In genomic region chr3:153831014-153831872, GRCm38 (mm10) we compare ENCODE assay signal across 7 mouse cellular contexts. TPM values are rescaled to one million over a fixed set of nuclear protein-coding genes. Genes with fewer than 3 reads are reported as not detected.
A peak's percentile ranks its signal among the peaks of the same experiment; 100 is the strongest.
DNase-seq lines count a peak whose midpoint lies in the region; ATAC-seq and TF ChIP-seq lines count a peak whose summit lies in the region.

No protein-coding gene starts in this region.

- no peaks in the 10 kb centered on the region for H3K27me3 ChIP-seq in lung, postnatal 0 days (replicated peaks; ENCODE audit: insufficient read depth, low read length)
- H3K27me3 ChIP-seq in heart, embryonic 15.5 days, result no peaks in the 10 kb centered on the region; the same call in 1 of the 2 replicates
- no peaks in the 10 kb centered on the region for H3K27me3 ChIP-seq in liver, embryonic 16.5 days (ENCODE audit: control insufficient read depth, insufficient read depth, low read depth, low read length)

- peak; percentile 37; the same call in 1 of the 2 replicates for ATAC-seq in lung, postnatal 0 days
- ATAC-seq in heart, embryonic 15.5 days (replicated peaks; ENCODE audit: insufficient number of reproducible peaks, insufficient read depth, low FRiP score, low read depth), result peak; percentile 68
- peak; percentile 80 for ATAC-seq in liver, embryonic 16.5 days (ENCODE audit: low read depth)

- WGBS in lung, postnatal 0 days, result 73% methylated on average over 11 of the region's 11 CpGs
- WGBS in heart, embryonic 15.5 days, result 73% methylated on average over 11 of the region's 11 CpGs
- WGBS in liver, embryonic 16.5 days (ENCODE audit: insufficient replicate concordance), result 39% methylated on average over 11 of the region's 11 CpGs

- H3K9me3 ChIP-seq in lung, postnatal 0 days (ENCODE audit: low read length), result no peaks in the 10 kb centered on the region
- no peaks in the 10 kb centered on the region for H3K9me3 ChIP-seq in heart, embryonic 15.5 days (replicated peaks)
- no peaks in the 10 kb centered on the region for H3K9me3 ChIP-seq in liver, embryonic 16.5 days (replicated peaks; ENCODE audit: control insufficient read depth, low read length)

- no peak overlapping the region for H3K4me3 ChIP-seq in lung, postnatal 0 days (ENCODE audit: low read depth, low read length)
- H3K4me3 ChIP-seq in heart, embryonic 15.5 days, result no peak overlapping the region
- no peak overlapping the region for H3K4me3 ChIP-seq in liver, embryonic 16.5 days (ENCODE audit: low read depth, low read length)

- no peak overlapping the region for H3K9ac ChIP-seq in lung, postnatal 0 days (replicated peaks; ENCODE audit: low read depth)
- H3K9ac ChIP-seq in heart, embryonic 15.5 days, result no peak overlapping the region
- H3K9ac ChIP-seq in liver, embryonic 16.5 days (ENCODE audit: low read depth, low read length), result peak overlapping the region; percentile 54

- H3K4me2 ChIP-seq in lung, postnatal 0 days (replicated peaks; ENCODE audit: low read depth, low read length), result no peak overlapping the region
- H3K4me2 ChIP-seq in heart, embryonic 15.5 days, result no peak overlapping the region
- H3K4me2 ChIP-seq in liver, embryonic 16.5 days (ENCODE audit: low read depth, low read length), result peak overlapping the region; percentile 36

- H3K27ac ChIP-seq in lung, postnatal 0 days (ENCODE audit: low read length), result no peak overlapping the region
- no peak overlapping the region for H3K27ac ChIP-seq in heart, embryonic 15.5 days
- H3K27ac ChIP-seq in liver, embryonic 16.5 days (ENCODE audit: low read length), result peak overlapping the region; percentile 85

- DNase-seq in lung, postnatal 0 days (ENCODE audit: low spot score), result no peak
- no peak for DNase-seq in lung, postnatal 14 days
- DNase-seq in cerebellum, adult 9-11 months, result peak; percentile 94
- peak; percentile 69 for DNase-seq in thymus, postnatal 4 days
- no peak for DNase-seq in urinary bladder, postnatal 25 days (ENCODE audit: low spot score)

- no peaks in the 10 kb centered on the region for H3K4me1 ChIP-seq in lung, postnatal 0 days (ENCODE audit: insufficient read depth, low read depth, low read length)
- no peaks in the 10 kb centered on the region for H3K4me1 ChIP-seq in heart, embryonic 15.5 days (replicated peaks)
- peaks cover 45% of the 10 kb centered on the region for H3K4me1 ChIP-seq in liver, embryonic 16.5 days (ENCODE audit: control insufficient read depth, low read depth, low read length)

- H3K36me3 ChIP-seq in lung, postnatal 0 days (ENCODE audit: insufficient read depth, low read length), result no peaks in the 10 kb centered on the region
- H3K36me3 ChIP-seq in heart, embryonic 15.5 days, result no peaks in the 10 kb centered on the region
- H3K36me3 ChIP-seq in liver, embryonic 16.5 days (ENCODE audit: control insufficient read depth, insufficient read depth), result no peaks in the 10 kb centered on the region

- no peak for TF ChIP-seq EP300 in lung, postnatal 0 days (IDR thresholded peaks at IDR 0.05)

- peak; percentile 67 for TF ChIP-seq CTCF in lung, postnatal 0 days (IDR thresholded peaks at IDR 0.05)

RNA-seq across cellular contexts. Expression of gene Asb17, which starts 12.8 kb away (rescaled TPM):
- polyA plus RNA-seq in lung, postnatal 0 days (2015; fragmentation: Nextera tagmentation; extraction: Ambion mirVana), result not detected in 2 replicates
- 0.11 and 0.15 TPM in 2 replicates for polyA plus RNA-seq in heart, embryonic 15.5 days (2015; fragmentation: Nextera tagmentation; extraction: Ambion mirVana)
- 2.2 and 2.4 TPM in 2 replicates for polyA plus RNA-seq in liver, embryonic 16.5 days (2015; fragmentation: Nextera tagmentation; extraction: Ambion mirVana)

Comparison
In these comparisons a context has a peak if more than half of its experiments do, and no peak if none do; other contexts are left out.
1. DNase-seq: peak in cerebellum, adult 9-11 months (single experiment) and thymus, postnatal 4 days (single experiment); none in lung, postnatal 0 days (single experiment), lung, postnatal 14 days (single experiment) and urinary bladder, postnatal 25 days (single experiment).
2. Peak in every context shown above with its lines, with median percentiles within 50 percentile points of each other: ATAC-seq.